Mouse (Mus musculus): ENCODE results near the gene Glis1.

GRCm38 (mm10) chr4:107577146-107577839 lies 142.9 kb downstream of the Glis1 start:
- no peak for TF ChIP-seq CTCF (IDR thresholded peaks at IDR 0.05; ENCODE audit: low read depth)
- no peak for TF ChIP-seq EP300 (IDR thresholded peaks at IDR 0.05; ENCODE audit: low read depth)

Measured in heart, postnatal 0 days (tissue).